Mouse (Mus musculus): ENCODE measurements around the gene Gjc3.

DNA sequence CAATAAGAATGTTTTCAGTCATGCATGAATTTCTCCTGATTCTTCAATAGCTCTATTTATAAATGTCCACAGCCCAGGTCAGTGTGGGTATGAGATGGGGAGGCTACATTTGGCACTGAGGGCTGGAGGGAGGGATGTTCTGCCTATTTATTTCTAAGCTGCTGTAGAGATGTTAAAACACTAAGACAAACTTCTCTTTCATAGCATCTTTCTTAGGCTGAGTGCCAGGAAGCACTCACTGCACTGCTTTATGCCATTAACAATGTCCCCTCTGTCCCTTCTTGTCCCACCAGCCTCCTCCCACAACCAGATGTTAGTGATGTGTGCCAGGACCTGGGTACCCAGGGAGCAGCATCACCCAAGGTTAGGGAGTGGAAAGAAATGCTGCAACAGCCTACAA is 3.6 kb upstream of the Gjc3 start:
- TF ChIP-seq CTCF (IDR thresholded peaks at IDR 0.05; ENCODE audit: extremely low read depth, insufficient read depth, insufficient read length, insufficient replicate concordance) (no peak), POLR2A (IDR thresholded peaks at IDR 0.05; ENCODE audit: low read depth, low read length) (no peak)
